Mouse (Mus musculus) forebrain, embryonic 12.5 days (tissue): Measurements from ENCODE around the gene Slc23a2. TPM values are rescaled to one million over a fixed set of nuclear protein-coding genes. Genes with fewer than 3 reads are reported as not detected.

Experiments
- ATAC-seq: fragments of 200-750 bp; cut with Nextera tagmentation; 2 replicates; pipeline ENCODE4 v1.8.0; 2017; ENCODE audit warnings: moderate TSS enrichment; ENCODE audit not compliant: low FRiP score
- H3K27ac ChIP-seq: fragments of 300-500 bp; sonication (generic); 2 replicates; pipeline ENCODE4 v1.5.1; 2016; ENCODE audit warnings: mild to moderate bottlenecking
- H3K27me3 ChIP-seq: fragments of 300-500 bp; sonication (generic); 2 replicates; pipeline ENCODE4 v1.6.1; 2016; ENCODE audit warnings: mild to moderate bottlenecking
- H3K36me3 ChIP-seq: fragments of 300-500 bp; sonication (generic); replicated peaks from 2 replicates; pipeline ENCODE4 v1.6.1; 2016; ENCODE audit warnings: mild to moderate bottlenecking
- H3K4me1 ChIP-seq: fragments of 300-500 bp; sonication (generic); 2 replicates; pipeline ENCODE4 v1.6.1; 2016
- H3K4me2 ChIP-seq: fragments of 300-500 bp; sonication (generic); 2 replicates; pipeline ENCODE4 v1.6.1; 2016; ENCODE audit warnings: mild to moderate bottlenecking, moderate library complexity
- H3K4me3 ChIP-seq: fragments of 300-500 bp; sonication (generic); replicated peaks from 2 replicates; pipeline ENCODE4 v1.5.1; 2016; ENCODE audit warnings: mild to moderate bottlenecking
- H3K9ac ChIP-seq: fragments of 300-500 bp; sonication (generic); 2 replicates; pipeline ENCODE4 v1.6.1; 2016; ENCODE audit warnings: mild to moderate bottlenecking
- H3K9me3 ChIP-seq: fragments of 300-500 bp; sonication (generic); 2 replicates; pipeline ENCODE4 v1.6.1; 2016
- WGBS: fragments of 180-500 bp; shearing (Covaris S2); methylation state at CpG from one replicate; pipeline ENCODE4 v1.1.7; 2016; 5-methylcytosine and 5-hydroxymethylcytosine counted together
- polyA plus RNA-seq: library from polyadenylated mRNA; unstranded; fragments of >200 nt; fragmentation: Nextera tagmentation; extraction: Ambion mirVana; gene quantifications from 2 replicates; pipeline ENCODE4 v1.2.1, GENCODE M21; 2016

The Slc23a2 gene
- polyA plus RNA-seq, 1 experiment from 2014 or later, result 14.6 TPM

DNA sequence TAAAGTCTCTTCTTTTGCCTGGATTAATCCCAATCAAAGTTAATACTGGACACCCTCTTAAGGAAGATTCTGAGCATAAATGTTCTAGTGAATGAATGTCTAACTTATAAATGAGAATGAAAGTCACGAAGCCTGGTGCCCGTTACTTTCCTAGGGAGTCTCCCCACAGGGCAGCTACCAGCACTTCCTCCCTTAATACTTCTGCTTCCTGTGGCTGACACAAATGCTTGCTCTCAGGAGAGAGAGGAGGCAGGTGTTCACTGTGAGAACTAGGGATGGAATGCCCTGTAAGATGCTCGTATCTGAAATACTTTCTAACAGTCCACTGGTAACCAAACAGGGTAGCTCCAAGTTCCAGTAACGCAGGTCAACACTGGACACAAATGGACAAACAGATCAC is 91.1 kb downstream of the Slc23a2 start:
- peaks cover 31% of the 10 kb centered on the region for H3K36me3 ChIP-seq
- no peaks in the 10 kb centered on the region for H3K9me3 ChIP-seq
- H3K4me1 ChIP-seq, result no peaks in the 10 kb centered on the region
- no peak overlapping the region for H3K9ac ChIP-seq
- no peaks in the 10 kb centered on the region for H3K27me3 ChIP-seq
- no peak overlapping the region for H3K4me3 ChIP-seq
- no peak overlapping the region for H3K4me2 ChIP-seq
- no peak for ATAC-seq
- 92% methylated on average over 4 of the region's 4 CpGs for WGBS
- H3K27ac ChIP-seq, result no peak overlapping the region

DNA sequence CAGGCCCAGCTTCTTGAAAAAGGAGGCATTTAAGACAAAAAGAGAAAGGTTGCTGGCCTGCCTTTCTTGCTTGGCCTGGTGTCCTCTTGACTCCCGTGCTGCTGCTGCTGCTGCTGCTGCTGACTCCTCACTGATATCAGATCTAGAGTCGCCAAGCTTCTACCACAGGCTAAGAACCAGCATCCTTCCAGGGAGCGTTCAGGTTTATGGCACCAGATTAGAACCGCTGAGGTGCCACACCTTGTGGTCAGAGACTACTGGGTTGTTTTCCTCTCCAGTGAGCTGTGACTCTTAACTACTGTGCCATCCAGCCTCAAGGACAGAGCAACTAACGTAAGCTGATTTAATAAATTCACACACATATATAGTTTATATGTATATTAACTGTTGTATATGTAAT is 93.1 kb downstream of the Slc23a2 start:
- no peak overlapping the region for H3K4me2 ChIP-seq
- H3K36me3 ChIP-seq, result peaks cover 18% of the 10 kb centered on the region
- H3K27me3 ChIP-seq, result no peaks in the 10 kb centered on the region
- WGBS, result 92% methylated on average over 5 of the region's 5 CpGs
- no peak overlapping the region for H3K4me3 ChIP-seq
- no peaks in the 10 kb centered on the region for H3K9me3 ChIP-seq
- no peak overlapping the region for H3K9ac ChIP-seq
- H3K4me1 ChIP-seq, result no peaks in the 10 kb centered on the region
- ATAC-seq, result no peak
- no peak overlapping the region for H3K27ac ChIP-seq

DNA sequence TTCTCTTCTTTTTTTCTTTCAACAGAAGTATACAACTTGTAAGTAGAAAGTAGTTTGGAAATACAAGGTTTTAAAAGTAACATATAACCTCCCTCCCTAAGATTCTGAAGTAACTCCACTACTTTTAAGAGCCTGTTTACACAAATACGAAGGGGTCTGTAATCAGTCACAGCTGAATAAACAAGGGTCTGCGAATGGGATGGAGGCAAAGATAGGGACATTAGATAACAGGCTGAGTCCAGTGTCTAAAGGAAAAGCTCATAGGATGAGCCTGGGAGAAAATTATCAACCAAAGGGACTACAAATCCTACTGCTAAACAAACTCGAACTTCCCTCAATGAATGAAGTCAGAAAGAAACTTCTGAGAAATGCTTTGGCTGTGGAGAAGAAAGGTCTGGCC is 95.0 kb downstream of the Slc23a2 start:
- no peak for ATAC-seq
- Histone ChIP-seq H3K9me3 (no peaks in the 10 kb centered on the region), H3K4me1 (no peaks in the 10 kb centered on the region), H3K4me3 (no peak overlapping the region), H3K9ac (no peak overlapping the region), H3K4me2 (no peak overlapping the region), H3K27me3 (no peaks in the 10 kb centered on the region), H3K27ac (no peak overlapping the region), H3K36me3 (0 out of 2 replicates have a peak, but pooled peaks cover 3% of the 10 kb centered on the region)
- 68% methylated on average over 3 of the region's 3 CpGs for WGBS

DNA sequence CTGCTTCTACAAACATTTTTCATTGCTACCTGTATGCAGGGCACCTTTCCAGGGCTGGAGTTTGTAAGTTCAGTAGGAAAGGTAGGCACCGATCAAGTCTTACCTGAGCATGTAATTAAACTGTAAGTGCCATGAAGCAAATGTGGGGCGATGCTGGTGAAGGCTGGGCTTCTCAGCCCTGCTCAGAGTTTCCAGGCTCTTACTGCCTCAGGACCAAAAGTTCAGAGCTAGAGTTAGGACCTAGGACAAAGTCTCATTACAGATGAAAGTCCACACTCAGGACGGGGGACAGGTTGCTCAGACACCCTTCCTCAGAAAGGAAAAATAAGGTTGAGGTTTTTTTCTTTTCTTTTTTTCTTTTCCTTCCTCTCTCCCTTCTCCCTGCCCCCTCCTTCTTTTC is 95.4 kb downstream of the Slc23a2 start:
- ATAC-seq, result no peak
- no peaks in the 10 kb centered on the region for H3K27me3 ChIP-seq
- H3K4me3 ChIP-seq, result no peak overlapping the region
- no peak overlapping the region for H3K9ac ChIP-seq
- H3K36me3 ChIP-seq, result 0 out of 2 replicates have a peak, but pooled peaks cover 1% of the 10 kb centered on the region
- no peaks in the 10 kb centered on the region; the same call in 1 of the 2 replicates for H3K4me1 ChIP-seq
- no peak overlapping the region for H3K4me2 ChIP-seq
- no peak overlapping the region for H3K27ac ChIP-seq
- H3K9me3 ChIP-seq, result no peaks in the 10 kb centered on the region
- 84% methylated on average over 3 of the region's 3 CpGs for WGBS

DNA sequence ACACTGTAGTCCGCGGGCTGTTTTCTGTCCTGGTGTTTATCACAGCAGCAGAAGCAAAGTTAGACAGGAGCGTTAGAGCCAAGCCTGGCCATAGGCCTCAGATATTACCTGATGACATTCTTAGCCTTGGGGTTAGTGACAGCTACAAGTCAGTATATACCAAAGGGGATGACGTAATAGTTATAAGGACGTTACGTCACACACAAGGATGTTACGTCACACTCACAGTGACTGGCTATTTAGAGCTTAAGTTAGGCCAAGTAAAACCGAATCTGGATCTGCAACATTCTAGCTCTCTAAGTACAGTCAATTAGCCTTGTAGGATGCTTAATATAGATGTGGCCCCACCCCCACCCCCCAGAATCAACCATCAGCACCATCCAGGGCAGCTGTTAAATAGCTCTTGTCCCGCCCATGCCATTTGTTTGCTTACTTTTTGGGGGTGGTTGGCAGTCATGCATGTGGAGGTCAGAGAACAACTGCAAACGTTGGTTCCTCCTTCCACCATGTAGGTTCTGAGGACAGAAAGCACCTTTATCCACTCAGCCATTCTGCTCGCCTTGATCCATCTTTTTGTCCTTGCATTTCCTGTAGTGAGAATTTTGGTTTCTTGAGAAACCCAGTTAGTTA is 96.7 kb downstream of the Slc23a2 start:
- H3K4me3 ChIP-seq, result no peak overlapping the region
- 90% methylated on average over 11 of the region's 11 CpGs for WGBS
- H3K36me3 ChIP-seq, result no peaks in the 10 kb centered on the region
- ATAC-seq, result no peak
- no peak overlapping the region for H3K27ac ChIP-seq
- H3K9ac ChIP-seq, result no peak overlapping the region
- no peaks in the 10 kb centered on the region; the same call in 1 of the 2 replicates for H3K4me1 ChIP-seq
- no peak overlapping the region for H3K4me2 ChIP-seq
- no peaks in the 10 kb centered on the region for H3K27me3 ChIP-seq
- no peaks in the 10 kb centered on the region for H3K9me3 ChIP-seq

DNA sequence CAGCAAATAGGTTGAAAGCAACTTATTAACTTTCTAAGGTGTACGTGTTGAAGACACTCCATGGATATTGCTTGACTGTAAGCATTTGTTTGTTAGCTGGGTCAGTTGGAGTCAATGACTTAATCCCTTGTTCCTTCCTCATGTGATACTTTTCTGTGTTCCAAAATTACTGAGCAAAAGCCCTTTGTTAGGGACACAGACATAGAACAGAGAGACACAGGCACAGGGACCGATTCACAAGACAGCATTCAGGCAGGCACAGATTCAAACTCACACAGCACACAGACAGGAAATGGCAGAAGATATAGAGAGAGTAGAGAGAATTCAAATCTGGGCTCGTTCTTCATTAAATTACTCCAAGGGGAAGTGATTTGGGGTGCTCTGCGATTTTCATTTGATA is 97.5 kb downstream of the Slc23a2 start:
- H3K27ac ChIP-seq, result no peak overlapping the region
- no peak for ATAC-seq
- no peak overlapping the region for H3K4me3 ChIP-seq
- no peaks in the 10 kb centered on the region for H3K9me3 ChIP-seq
- WGBS, result 86% methylated on average over 4 of the region's 4 CpGs
- no peaks in the 10 kb centered on the region; the same call in 1 of the 2 replicates for H3K4me1 ChIP-seq
- H3K9ac ChIP-seq, result no peak overlapping the region
- no peak overlapping the region for H3K4me2 ChIP-seq
- H3K36me3 ChIP-seq, result no peaks in the 10 kb centered on the region
- H3K27me3 ChIP-seq, result no peaks in the 10 kb centered on the region

DNA sequence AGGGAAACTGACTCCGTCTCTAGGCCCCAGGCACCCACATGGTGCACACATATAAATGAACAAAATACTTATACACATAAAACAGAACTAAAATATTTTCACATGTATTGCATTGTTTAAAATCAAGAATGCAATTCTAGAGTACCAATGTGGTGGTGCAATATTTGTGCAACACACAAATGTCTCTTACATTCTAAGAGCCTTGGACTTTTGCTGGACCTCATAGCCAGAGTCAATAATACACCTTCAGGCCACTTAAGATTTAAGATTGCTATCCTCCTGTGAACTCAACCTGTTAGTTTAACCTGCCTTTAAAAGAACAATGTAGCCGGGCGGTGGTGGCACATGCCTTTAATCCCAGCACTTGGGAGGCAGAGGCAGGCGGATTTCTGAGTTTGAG is 98.2 kb downstream of the Slc23a2 start:
- WGBS, result 96% methylated on average over 4 of the region's 4 CpGs
- no peaks in the 10 kb centered on the region; the same call in 1 of the 2 replicates for H3K4me1 ChIP-seq

DNA sequence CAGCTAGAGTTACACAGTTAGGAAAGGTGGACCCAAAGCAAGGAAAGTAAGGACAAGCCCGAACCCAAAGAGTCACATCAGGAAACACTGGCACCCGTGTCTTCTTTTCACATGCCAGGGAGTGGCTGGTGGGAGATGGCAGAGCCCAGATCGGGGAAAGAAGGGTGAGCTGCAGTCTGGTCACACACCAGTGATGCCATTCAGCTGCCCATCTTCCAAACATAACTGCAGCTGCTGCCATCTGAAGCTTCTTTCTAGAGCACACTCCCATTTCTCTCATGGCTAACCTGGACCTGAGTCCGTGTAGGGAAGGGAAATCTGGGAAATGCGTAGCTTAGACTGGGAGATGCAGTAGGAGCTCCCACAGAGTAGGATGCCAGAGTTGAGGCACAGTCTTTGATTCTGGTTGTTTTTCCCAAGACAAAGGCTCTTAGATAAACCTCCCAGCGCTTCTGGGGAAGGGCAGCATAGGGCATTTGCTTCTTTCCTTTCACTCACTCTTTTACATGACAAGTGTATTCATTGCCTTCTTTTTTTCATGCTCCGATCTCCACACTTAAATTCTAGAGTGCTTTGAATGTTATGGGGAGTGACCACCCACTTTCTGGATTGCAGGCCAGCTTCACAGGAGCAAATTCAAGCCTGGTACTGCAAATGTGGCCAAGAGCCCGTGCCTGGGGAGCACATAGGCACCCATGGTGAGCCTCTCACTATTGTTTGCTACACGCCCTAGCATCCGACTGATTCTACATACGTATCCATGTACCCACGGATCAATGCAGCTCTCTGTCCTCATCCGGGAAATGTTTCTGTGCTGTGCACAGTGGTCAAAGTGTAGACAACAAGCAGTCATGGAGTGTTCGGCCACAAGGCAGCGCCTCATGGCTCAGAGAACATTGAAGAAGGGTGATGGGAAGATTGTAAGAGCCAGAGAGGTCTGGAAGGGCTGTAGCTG is 100.3 kb downstream of the Slc23a2 start:
- Histone ChIP-seq H3K4me2 (no peak overlapping the region), H3K9me3 (no peaks in the 10 kb centered on the region), H3K9ac (no peak overlapping the region), H3K27ac (0 out of 2 replicates have a peak overlapping the region, but pooled peaks have one; percentile 3), H3K27me3 (no peaks in the 10 kb centered on the region), H3K36me3 (no peaks in the 10 kb centered on the region), H3K4me3 (no peak overlapping the region), H3K4me1 (no peaks in the 10 kb centered on the region; the same call in 1 of the 2 replicates)
- WGBS, result 72% methylated on average over 15 of the region's 15 CpGs
- ATAC-seq, result no peak

More for the DNA sequence above, 98.2 kb downstream of the Slc23a2 start:
- Histone ChIP-seq H3K4me3 (no peak overlapping the region), H3K9me3 (no peaks in the 10 kb centered on the region), H3K9ac (no peak overlapping the region), H3K27me3 (no peaks in the 10 kb centered on the region), H3K27ac (no peak overlapping the region), H3K36me3 (no peaks in the 10 kb centered on the region), H3K4me2 (no peak overlapping the region)
- no peak for ATAC-seq

DNA sequence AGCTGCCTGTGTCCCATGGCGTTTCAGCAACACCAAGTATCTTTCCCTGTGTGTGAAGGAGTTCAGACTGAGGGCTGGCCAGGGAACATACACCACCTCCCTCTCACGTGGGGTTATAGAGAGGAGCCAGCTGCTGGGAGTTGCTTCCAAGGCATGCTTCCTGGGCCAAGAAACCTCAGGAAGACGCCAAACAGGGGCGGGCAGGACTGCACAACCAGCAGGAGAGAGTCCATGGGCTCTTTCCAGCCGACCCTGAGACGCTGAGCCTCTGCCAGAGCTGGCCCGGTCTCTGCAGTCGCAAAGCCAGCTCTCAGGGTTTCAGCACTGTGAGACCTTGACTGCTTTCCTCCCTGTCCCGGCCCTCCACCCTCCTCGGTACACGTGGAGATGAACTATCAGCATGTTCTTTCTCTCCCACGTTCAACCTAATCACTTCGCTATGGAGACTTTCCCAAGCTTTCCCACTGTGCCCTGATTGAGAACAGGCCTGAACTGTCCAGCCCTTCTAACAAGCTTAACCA is 101.7 kb downstream of the Slc23a2 start:
- ATAC-seq, result no peak
- Histone ChIP-seq H3K4me1 (no peaks in the 10 kb centered on the region; the same call in 1 of the 2 replicates), H3K27me3 (no peaks in the 10 kb centered on the region), H3K9me3 (no peaks in the 10 kb centered on the region), H3K27ac (no peak overlapping the region), H3K4me2 (no peak overlapping the region), H3K36me3 (no peaks in the 10 kb centered on the region), H3K4me3 (no peak overlapping the region), H3K9ac (no peak overlapping the region)
- WGBS, result 59% methylated on average over 13 of the region's 13 CpGs

DNA sequence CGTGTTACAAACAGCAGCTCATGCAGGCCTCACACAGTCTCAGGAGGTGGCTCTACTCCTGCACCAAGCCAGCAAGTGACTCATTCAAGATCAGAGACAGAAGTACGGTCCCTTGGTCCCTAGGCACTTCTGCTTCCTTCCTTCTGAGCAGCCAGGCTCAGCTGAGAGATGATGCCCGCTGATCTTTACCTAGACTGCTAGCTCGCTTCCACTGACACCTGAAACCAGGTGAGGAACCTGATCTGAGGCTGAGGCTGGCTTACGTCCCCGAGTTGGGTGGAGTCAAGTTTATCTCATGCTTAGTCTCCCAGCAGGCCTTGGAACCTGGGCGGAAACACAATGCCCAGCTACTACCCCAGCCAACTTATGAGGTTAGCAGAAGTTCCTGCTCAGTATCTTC is 105.0 kb downstream of the Slc23a2 start:
- no peak overlapping the region for H3K4me2 ChIP-seq
- H3K4me1 ChIP-seq, result peaks cover 5% of the 10 kb centered on the region
- no peak overlapping the region for H3K9ac ChIP-seq
- no peak for ATAC-seq
- H3K4me3 ChIP-seq, result no peak overlapping the region
- H3K9me3 ChIP-seq, result no peaks in the 10 kb centered on the region
- WGBS, result 68% methylated on average over 7 of the region's 7 CpGs
- 0 out of 2 replicates have a peak, but pooled peaks cover 3% of the 10 kb centered on the region for H3K27me3 ChIP-seq
- no peaks in the 10 kb centered on the region for H3K36me3 ChIP-seq
- no peak overlapping the region for H3K27ac ChIP-seq

DNA sequence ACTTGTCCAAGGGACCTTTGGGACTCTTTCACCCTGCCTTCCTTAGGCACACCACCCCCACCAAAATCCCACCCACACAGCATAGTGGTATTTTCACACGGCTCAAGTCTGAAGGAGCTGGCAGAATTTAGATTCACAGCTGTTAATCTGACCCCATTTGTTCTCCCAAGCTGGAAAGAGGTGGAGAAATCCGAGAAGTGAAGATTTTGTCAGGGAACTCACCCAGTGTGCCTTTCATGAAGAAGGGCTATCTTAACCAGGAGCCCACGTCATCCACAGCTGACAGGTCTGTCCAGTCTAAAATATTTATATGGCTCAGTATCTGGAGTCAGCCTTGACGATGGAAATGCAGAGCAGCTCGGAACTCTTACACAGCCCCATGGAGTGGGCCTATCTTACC is 108.6 kb downstream of the Slc23a2 start:
- Histone ChIP-seq H3K27ac (no peak overlapping the region), H3K27me3 (0 out of 2 replicates have a peak, but pooled peaks cover 3% of the 10 kb centered on the region), H3K9ac (no peak overlapping the region), H3K9me3 (no peaks in the 10 kb centered on the region), H3K4me1 (peaks cover 10% of the 10 kb centered on the region), H3K4me3 (no peak overlapping the region), H3K36me3 (no peaks in the 10 kb centered on the region), H3K4me2 (no peak overlapping the region)
- ATAC-seq, result no peak
- WGBS, result 84% methylated on average over 5 of the region's 5 CpGs

DNA sequence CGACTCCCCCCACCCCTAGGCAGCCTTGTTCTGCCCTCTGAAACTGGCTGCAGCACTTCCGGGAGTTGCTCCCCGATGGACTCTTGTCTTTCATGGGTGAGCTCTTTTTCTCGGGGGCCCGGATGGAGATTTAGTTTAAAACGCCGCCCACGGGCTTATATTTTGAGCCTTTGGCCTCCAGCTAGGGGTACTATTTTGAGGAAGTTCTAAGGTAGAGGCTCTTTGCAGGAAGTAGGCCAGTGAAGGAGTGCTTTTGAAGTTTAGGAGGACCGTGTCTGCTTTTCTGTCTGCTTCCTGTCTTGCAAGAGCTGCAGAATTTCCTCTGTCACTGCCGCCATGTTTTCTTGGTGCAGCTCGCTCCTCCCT is 109.5 kb downstream of the Slc23a2 start:
- peak overlapping the region; percentile 13; the same call in 1 of the 2 replicates for H3K27ac ChIP-seq
- ATAC-seq, result no peak
- H3K4me2 ChIP-seq, result no peak overlapping the region
- H3K9ac ChIP-seq, result no peak overlapping the region
- no peaks in the 10 kb centered on the region for H3K36me3 ChIP-seq
- peaks cover 18% of the 10 kb centered on the region for H3K4me1 ChIP-seq
- no peak overlapping the region for H3K4me3 ChIP-seq
- WGBS, result 55% methylated on average over 11 of the region's 11 CpGs
- no peaks in the 10 kb centered on the region for H3K9me3 ChIP-seq
- H3K27me3 ChIP-seq, result 0 out of 2 replicates have a peak, but pooled peaks cover 3% of the 10 kb centered on the region
